Mouse (Mus musculus): ENCODE data around the gene Rsph1.

- peak; percentile 65 for TF ChIP-seq CTCF (IDR thresholded peaks at IDR 0.05)
- TF ChIP-seq EP300 (IDR thresholded peaks at IDR 0.05; ENCODE audit: insufficient read depth, low read depth, low read length), result no peak
Measured at GRCm38 (mm10) chr17:31295215-31295891, 18.2 kb upstream of the Rsph1 start.

Data from heart, adult 2 months (tissue).